Mouse (Mus musculus) small intestine, adult 2 months (tissue): ENCODE measurements around the gene Abca8b.

Experiments used
- CTCF ChIP-seq: fragments of 200-500 bp; IDR thresholded peaks from 2 replicates; pipeline ENCODE4 v1.5.1; 2012; ENCODE audit warnings: low read depth, mild to moderate bottlenecking, control low read depth, inconsistent platforms, low read length, moderate library complexity, mixed read lengths; ENCODE audit not compliant: insufficient replicate concordance, insufficient read length; ENCODE audit errors: extremely low read depth
- POLR2A ChIP-seq: fragments of 200-500 bp; IDR thresholded peaks from 2 replicates; pipeline ENCODE4 v1.6.1; 2012; ENCODE audit warnings: low read depth, mild to moderate bottlenecking, control low read depth, inconsistent platforms, low read length, moderate library complexity

- TF ChIP-seq CTCF (no peak), POLR2A (no peak)
Measured at GRCm38 (mm10) chr11:110037795-110038194, 42.1 kb upstream of the Abca8b start.
